Mouse (Mus musculus) cerebellum, adult 11 months (tissue): ENCODE measurements around the gene Vkorc1.
"Not testable (repeated sequence)": the region's sequence is repeated elsewhere in the genome, so short reads cannot be mapped to it uniquely, and the experiment has no call there.

Experiments
- DNase-seq: peaks from one replicate; pipeline ENCODE4 v3.0.0; 2022

Vkorc1 gene

GRCm38 (mm10) chr7:127895442-127895841, at the start of gene Vkorc1, which contains the start of gene Gm21974:
TSS of gene Vkorc1 (minus strand) at chr7:127895617.
TSS of gene Gm21974 (minus strand) at chr7:127895454.
- peak; percentile 96 for DNase-seq

DNA sequence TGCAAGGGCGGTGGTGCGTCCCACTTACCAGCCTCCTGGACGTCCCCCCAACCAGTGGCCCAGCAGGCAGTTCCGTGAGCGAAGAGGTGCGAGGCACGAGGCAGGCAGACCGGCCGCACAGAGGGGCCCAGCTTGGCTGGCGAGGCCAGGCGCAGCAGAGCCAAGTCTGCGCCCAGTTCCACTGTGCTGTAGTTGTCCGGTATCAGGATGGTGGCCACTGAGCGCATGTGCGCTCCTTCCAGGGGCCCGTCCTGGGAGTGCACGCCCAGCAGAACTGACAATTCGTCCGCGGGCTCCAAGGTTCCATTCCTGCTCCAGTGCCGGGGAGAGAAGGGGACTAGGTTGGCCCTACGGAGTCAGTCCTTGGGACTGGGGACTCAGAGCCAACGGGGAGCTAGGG, 49.2 kb upstream of the Vkorc1 start:
- no peak for DNase-seq

GRCm38 (mm10) chr7:127942097-127942496, 46.7 kb upstream of the Vkorc1 start:
- DNase-seq: not testable (repeated sequence)

- DNase-seq: no peak
Observed at GRCm38 (mm10) chr7:127936216-127936884, 40.9 kb upstream of the Vkorc1 start.

DNA sequence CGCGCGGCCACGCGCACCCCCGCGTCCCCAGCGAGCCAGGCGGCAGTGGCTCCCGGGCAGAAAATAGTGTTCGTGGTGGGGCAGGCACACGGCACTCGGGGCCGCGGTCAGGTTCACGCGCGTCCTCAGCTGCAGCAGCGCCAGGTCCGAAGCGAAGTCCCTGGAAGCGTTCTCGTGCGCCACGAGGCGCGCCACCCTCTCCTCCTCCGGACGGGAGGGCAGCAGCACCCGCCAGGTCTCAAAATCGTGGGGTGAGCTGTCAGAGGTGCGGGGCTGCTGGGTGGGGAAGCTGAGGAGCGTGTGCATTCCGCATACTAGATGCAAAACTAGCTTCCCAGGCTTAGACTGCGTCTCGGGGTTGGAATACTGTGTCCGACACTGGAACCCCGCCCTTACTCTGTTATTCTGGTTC, 40.3 kb upstream of the Vkorc1 start:
- DNase-seq: no peak

DNA sequence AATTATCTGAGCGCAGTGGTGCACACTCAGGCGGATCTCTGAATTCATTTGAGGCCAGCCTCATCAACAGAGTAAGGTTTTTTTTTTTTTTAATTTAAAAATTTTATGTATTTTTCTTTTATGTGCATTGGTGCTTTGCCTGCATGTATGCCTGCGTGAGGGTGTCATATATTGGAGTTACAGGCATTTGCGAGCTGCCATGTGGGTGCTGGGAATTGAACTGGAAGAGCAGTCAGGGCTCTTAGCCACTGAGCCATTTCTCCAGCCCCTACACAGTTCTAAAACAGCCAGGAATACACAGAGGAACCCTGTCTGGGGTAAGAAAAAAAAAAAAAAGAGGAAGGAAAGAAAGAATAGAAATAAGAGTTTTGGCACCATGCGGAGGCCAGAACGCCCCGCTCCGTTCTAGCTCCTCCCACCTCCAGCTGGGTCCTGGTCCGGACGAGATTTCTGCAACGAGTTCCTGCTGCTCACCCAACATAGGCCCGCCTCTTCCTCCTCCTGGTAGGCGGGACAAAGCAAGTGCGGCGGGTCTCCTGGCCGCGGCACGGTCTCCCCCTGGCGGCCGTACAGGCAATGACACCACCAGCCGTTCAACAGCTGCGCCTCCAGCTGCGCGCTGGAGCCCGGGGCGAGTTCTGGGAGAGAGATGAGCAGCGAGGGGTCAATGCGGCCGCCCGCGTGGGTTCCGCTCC, 39.8 kb upstream of the Vkorc1 start:
- peak; percentile 91 for DNase-seq

DNA sequence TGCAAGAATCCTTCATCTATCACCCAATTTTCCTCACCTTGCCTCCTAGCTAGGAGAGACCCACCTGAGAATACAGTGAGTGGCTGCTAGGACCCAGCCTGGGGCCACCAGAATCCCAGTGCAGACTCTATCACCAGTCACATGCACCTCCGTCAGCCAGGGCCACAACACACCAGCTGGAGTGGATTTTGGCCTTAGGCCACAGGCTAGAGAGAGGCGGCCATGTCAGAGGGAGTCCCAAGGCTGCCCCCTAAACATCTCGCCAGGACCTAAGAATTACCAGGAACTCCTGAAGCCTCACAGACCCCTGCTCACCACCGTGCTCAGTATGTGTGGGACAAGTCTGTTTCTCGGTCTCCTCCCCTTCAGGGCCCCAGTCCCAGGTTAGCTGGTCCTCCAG, 38.7 kb upstream of the Vkorc1 start:
- no peak for DNase-seq

- DNase-seq: no peak
Observed at GRCm38 (mm10) chr7:127932273-127933031, 37.0 kb upstream of the Vkorc1 start.

DNA sequence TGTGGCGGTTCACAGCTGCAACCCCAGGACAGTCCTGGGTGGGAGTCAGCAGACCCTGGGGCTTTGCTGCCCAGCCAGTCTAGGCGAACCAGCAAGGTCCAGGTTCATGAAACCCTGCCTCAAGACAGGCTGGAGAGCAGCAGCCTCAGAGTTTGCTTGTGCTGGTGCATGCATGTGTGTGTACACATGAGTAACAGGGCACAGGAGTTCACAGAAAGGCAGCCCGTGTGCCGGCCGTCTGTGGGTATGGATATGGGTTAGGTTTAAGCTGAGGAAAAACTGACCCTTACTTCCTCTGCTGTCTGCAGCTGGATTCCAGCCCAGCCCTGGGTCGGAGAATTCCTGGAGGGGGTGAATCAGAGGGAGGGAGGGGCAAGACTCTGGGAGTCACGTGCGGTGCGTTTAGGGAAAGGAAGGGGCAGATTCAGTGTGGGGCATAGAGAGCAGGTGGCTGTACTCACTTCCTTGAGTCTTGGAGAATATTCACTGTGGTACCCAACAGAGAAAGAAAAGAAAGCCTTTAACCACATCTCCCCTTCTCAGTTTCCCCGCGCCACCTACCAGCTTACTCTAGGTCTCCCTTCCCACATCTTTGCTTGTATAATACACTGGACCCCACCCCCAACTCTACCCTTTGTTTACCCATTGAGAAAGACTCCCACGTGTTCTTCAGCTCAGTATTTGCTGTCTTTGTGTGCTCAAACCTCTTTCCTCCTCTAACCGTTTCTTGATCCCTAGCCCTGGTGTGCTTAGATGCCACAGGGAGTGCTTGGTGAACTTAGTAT, 36.1 kb upstream of the Vkorc1 start:
- no peak for DNase-seq

GRCm38 (mm10) chr7:127930636-127931035, 35.2 kb upstream of the Vkorc1 start:
- DNase-seq: no peak

DNA sequence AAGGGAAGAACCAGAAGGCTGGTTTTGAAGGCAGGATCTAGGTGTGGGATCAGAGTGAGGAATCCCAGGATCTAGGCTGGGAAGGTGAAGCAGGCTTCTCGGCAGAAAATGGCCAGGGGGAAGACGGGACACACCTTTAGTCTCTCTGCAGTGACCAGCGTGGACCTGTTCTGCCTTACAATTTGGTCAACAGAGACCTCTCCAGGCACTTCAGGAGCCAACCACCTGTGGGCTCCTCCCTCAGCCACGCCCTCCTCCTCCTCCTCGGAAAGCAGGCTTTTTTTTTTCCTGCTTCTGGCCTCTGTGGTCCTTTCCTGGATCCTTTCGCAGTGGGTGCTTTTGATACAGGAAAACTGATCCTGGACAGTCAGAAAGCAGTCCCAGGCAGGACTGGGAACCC, 34.5 kb upstream of the Vkorc1 start, which contains the start of gene Prss8:
Gene Prss8 (minus strand): TSS at position 182 of the 400 bp plus-strand sequence.
- DNase-seq: no peak

DNA sequence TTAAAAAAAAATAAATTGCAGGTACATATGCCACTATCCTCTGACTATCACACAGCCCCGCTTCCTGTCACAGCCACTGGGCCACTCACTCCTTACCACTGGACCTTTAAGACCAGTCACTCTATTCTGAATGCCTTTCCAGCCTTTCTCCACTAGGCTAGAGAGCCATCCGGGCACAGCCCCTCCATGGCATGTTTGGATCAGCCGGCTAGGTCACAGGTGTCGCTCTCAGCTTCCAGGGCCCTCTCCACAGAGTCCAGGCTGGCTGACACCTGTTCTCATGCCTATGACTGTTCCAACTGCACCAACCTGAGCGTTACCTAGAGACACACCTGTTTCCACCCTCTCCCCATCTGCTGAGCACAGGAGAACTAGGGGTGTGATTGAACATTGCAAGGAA, 33.2 kb upstream of the Vkorc1 start:
- no peak for DNase-seq

- DNase-seq: no peak
Observed at GRCm38 (mm10) chr7:127927726-127928125, 32.3 kb upstream of the Vkorc1 start.

- no peak for DNase-seq
Observed at GRCm38 (mm10) chr7:127926846-127927245, 31.4 kb upstream of the Vkorc1 start.

DNA sequence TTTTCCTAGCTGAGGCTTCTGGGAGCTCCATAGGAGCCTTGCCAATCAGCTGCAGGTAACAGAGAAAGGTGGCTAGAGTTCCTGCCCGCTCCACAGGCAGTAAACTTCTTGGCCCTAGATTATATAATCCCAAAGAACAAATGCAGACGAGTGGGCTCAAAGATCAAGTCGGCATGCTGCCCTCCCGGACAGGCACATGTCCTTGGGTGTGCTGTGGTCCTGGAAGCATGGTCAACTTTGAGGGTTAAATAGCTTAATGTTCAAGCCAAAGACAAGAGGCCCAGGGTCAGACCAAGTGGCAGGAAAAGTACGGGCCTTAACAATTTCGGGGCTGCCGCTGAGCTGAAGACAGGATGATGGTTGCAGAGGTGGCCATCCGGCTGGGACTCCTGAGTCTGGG, 30.6 kb upstream of the Vkorc1 start:
- DNase-seq: no peak

GRCm38 (mm10) chr7:127925252-127925651, 29.8 kb upstream of the Vkorc1 start:
- DNase-seq: no peak

DNA sequence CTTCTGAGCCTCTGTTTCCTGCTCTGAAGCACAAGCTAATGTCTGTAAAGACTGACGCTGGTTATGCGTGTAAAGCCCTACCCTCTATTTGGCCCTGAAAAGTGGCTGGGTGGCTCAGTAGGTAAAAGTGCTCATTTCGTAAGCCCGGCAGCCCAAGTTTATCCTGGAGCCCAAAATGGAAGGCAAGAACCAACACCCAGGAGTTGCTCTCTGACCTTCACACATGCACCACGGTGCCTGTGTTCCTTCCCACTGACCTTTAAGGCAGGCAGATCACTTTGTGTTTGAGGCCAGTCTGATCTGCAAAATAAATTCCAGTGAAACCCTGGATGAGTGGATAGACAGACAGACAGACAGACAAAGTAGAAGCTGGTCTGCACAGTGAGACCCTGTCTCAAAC, 28.3 kb upstream of the Vkorc1 start:
- no peak for DNase-seq

DNA sequence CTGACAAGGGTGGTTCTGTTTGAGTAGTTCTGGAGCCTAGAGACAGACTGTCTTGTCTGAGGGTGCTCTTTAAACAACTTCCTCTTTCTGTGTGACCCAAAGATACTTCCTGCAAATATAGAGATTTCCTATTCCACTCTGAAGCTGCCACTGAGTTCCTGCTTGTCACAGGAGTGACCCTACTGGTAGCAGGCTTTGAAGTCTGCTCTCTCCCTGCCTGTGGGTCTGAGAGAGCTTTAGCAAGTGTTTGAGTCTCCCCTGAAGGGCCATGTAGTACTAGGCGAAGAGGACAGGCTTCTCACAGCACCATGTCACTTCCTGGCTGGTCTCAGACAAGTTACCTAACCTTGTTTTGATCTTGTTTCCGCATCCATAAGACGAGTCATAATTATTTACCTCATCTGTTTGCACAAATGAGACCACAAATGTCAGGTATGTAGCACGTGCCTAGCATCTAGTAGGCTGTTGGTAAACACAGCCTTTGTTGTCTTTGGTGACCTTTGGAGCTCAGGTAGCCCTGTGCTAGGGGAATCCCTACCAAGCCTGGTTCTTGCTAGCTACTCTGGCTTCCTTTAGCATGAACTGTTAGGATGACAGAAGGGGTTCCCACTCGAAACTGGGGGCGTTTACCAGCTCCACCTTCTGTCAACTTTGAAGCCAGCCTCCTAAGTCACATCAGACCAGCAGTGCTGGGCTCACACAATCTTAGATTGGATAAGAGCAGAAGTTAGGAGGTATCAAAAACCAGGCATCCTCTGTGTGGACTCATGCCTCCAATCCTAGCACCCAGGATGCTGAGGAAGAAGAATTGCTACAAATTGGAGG, 27.2 kb upstream of the Vkorc1 start:
- DNase-seq: no peak

- DNase-seq: no peak
Observed at GRCm38 (mm10) chr7:127921516-127921915, 26.1 kb upstream of the Vkorc1 start.

DNA sequence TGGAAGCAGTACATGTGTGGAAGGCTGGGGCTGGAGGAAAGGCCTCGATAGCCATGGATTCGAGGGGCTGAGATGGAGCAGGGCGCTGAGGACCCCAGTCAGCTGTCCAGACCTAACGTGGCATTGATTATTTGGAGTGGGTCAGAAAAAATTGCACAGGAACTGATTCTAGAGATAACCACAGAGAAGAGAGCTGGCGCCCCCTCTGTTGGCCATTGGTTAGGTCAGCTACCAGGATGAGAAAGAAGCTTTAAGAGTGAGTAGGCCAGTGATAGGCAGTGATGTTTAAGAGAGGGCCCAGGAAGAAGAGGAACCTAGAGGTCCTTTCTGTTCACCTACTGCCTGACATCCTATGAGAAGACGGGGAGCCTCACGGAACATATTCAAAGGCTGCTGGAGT, 23.9 kb upstream of the Vkorc1 start:
- DNase-seq: no peak

GRCm38 (mm10) chr7:127918203-127918602, 22.8 kb upstream of the Vkorc1 start:
- DNase-seq: no peak

GRCm38 (mm10) chr7:127915293-127915692, 19.9 kb upstream of the Vkorc1 start:
- no peak for DNase-seq
